In the genomic region with DNA sequence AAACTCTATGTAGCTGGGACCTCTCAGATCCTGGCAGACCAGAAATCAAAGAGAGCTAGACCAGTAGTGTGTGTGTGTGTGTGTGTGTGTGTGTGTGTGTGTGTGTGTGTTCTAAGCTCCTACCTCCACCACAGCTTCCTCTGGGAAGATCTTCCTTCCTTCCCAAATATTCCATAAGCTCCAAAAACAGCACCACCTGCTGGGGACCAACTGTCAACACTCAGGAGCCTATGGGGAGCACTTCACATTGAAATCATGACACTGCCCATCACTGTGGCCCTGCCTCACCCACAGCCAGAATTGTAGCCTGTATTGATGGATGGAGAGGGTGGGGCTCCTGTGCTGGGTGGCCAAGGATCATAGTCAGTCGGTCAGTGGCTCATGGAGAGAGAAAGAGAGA, we compare ENCODE assay signal across 24 mouse cellular contexts. TPM values are rescaled to one million over a fixed set of nuclear protein-coding genes. Genes with fewer than 3 reads are reported as not detected.
"Had no signal": no experiment of that assay in that cellular context is flagged by ENCODE, and none has a peak within 500 bp of the region (broad histone marks: within the 10 kb centered on the region; RNA-seq: fewer than 3 reads in every experiment).

No protein-coding gene starts in this region.

- H3K4me1 ChIP-seq: limb, embryonic 12.5 days; limb, embryonic 15.5 days; lung, embryonic 15.5 days; midbrain, embryonic 15.5 days; neural tube, embryonic 13.5 days; stomach, embryonic 15.5 days had no signal

- H3K36me3 ChIP-seq: kidney, embryonic 15.5 days; limb, embryonic 12.5 days; limb, embryonic 15.5 days; lung, embryonic 15.5 days; midbrain, embryonic 15.5 days; neural tube, embryonic 13.5 days; stomach, embryonic 15.5 days had no signal

- H3K4me2 ChIP-seq: kidney, embryonic 15.5 days; limb, embryonic 12.5 days; limb, embryonic 15.5 days; liver, embryonic 11.5 days; lung, embryonic 15.5 days; midbrain, embryonic 15.5 days; neural tube, embryonic 13.5 days; stomach, embryonic 15.5 days had no signal

- ATAC-seq: liver, postnatal 0 days; midbrain, embryonic 15.5 days had no signal

- H3K27me3 ChIP-seq: kidney, embryonic 15.5 days; limb, embryonic 15.5 days; lung, embryonic 15.5 days; midbrain, embryonic 15.5 days; neural tube, embryonic 13.5 days; stomach, embryonic 15.5 days had no signal

- H3K9me3 ChIP-seq: kidney, embryonic 15.5 days; limb, embryonic 12.5 days; limb, embryonic 15.5 days; lung, embryonic 15.5 days; midbrain, embryonic 15.5 days; neural tube, embryonic 13.5 days; stomach, embryonic 15.5 days had no signal

- H3K4me3 ChIP-seq: kidney, embryonic 15.5 days; limb, embryonic 12.5 days; limb, embryonic 15.5 days; lung, embryonic 15.5 days; midbrain, embryonic 15.5 days; myocyte; neural tube, embryonic 13.5 days; stomach, embryonic 15.5 days had no signal

- DNase-seq: kidney, adult 11 months; kidney, adult 8-10 months; kidney, postnatal 10 days; kidney, postnatal 4 days; left cerebral cortex, postnatal 4 days; liver, postnatal 0 days; lung, postnatal 10 days; lung, postnatal 4 days; retina, postnatal 1 day; right cerebral cortex, postnatal 25 days; spleen, adult 18-20 months; thymus, adult 18-20 months; thymus, postnatal 36 days had no signal

- H3K9ac ChIP-seq: kidney, embryonic 15.5 days; limb, embryonic 12.5 days; limb, embryonic 15.5 days; liver, embryonic 14.5 days; liver, postnatal 0 days; lung, embryonic 15.5 days; midbrain, embryonic 15.5 days; neural tube, embryonic 13.5 days; stomach, embryonic 15.5 days had no signal

- H3K27ac ChIP-seq: kidney, embryonic 15.5 days; limb, embryonic 12.5 days; limb, embryonic 15.5 days; liver, embryonic 14.5 days; lung, embryonic 15.5 days; midbrain, embryonic 15.5 days; neural tube, embryonic 13.5 days; stomach, embryonic 15.5 days had no signal

RNA-seq across cellular contexts. Expression of gene Pmepa1, which starts 38.0 kb away (rescaled TPM):
- total RNA-seq: neutrophil, adult 5-6 weeks had no signal
